Mouse (Mus musculus): Measurements from ENCODE around the gene Uqcr10. TPM values are rescaled to one million over a fixed set of nuclear protein-coding genes. Genes with fewer than 3 reads are reported as not detected.

The Uqcr10 gene
- total RNA-seq, 1 experiment from 2014 or later: 23.9 TPM

- ATAC-seq (replicated peaks in 1 of 2; ENCODE audit: insufficient read depth in 1 of 2, low FRiP score in 2 of 2, low TSS enrichment in 1 of 2, low read depth in 1 of 2, poor library complexity in 2 of 2, severe bottlenecking in 2 of 2): no peak
Observed at GRCm38 (mm10) chr11:4685510-4685909, 18.6 kb downstream of the Uqcr10 start.

GRCm38 (mm10) chr11:4685071-4685470 is 19.1 kb downstream of the Uqcr10 start:
- no peak for ATAC-seq (replicated peaks in 1 of 2; ENCODE audit: insufficient read depth in 1 of 2, low FRiP score in 2 of 2, low TSS enrichment in 1 of 2, low read depth in 1 of 2, poor library complexity in 2 of 2, severe bottlenecking in 2 of 2)

GRCm38 (mm10) chr11:4684186-4684585 is 20.0 kb downstream of the Uqcr10 start:
- no peak for ATAC-seq (replicated peaks in 1 of 2; ENCODE audit: insufficient read depth in 1 of 2, low FRiP score in 2 of 2, low TSS enrichment in 1 of 2, low read depth in 1 of 2, poor library complexity in 2 of 2, severe bottlenecking in 2 of 2)

GRCm38 (mm10) chr11:4683516-4683915 is 20.6 kb downstream of the Uqcr10 start:
- no peak for ATAC-seq (replicated peaks in 1 of 2; ENCODE audit: insufficient read depth in 1 of 2, low FRiP score in 2 of 2, low TSS enrichment in 1 of 2, low read depth in 1 of 2, poor library complexity in 2 of 2, severe bottlenecking in 2 of 2)

- no peak for ATAC-seq (replicated peaks in 1 of 2; ENCODE audit: insufficient read depth in 1 of 2, low FRiP score in 2 of 2, low TSS enrichment in 1 of 2, low read depth in 1 of 2, poor library complexity in 2 of 2, severe bottlenecking in 2 of 2)
Observed at GRCm38 (mm10) chr11:4680126-4680525, 24.0 kb downstream of the Uqcr10 start.

- no peak for ATAC-seq (replicated peaks in 1 of 2; ENCODE audit: insufficient read depth in 1 of 2, low FRiP score in 2 of 2, low TSS enrichment in 1 of 2, low read depth in 1 of 2, poor library complexity in 2 of 2, severe bottlenecking in 2 of 2)
Observed at GRCm38 (mm10) chr11:4679441-4679832, 24.7 kb downstream of the Uqcr10 start.

- no peak for ATAC-seq (replicated peaks in 1 of 2; ENCODE audit: insufficient read depth in 1 of 2, low FRiP score in 2 of 2, low TSS enrichment in 1 of 2, low read depth in 1 of 2, poor library complexity in 2 of 2, severe bottlenecking in 2 of 2)
Observed at GRCm38 (mm10) chr11:4678700-4679440, 25.3 kb downstream of the Uqcr10 start.

GRCm38 (mm10) chr11:4677250-4677872 is 26.8 kb downstream of the Uqcr10 start:
- peak in 1 of 2 experiments; percentile 29; a peak in 2 of 4 replicates for ATAC-seq (replicated peaks in 1 of 2; ENCODE audit: insufficient read depth in 1 of 2, low FRiP score in 2 of 2, low TSS enrichment in 1 of 2, low read depth in 1 of 2, poor library complexity in 2 of 2, severe bottlenecking in 2 of 2)

- no peak for ATAC-seq (replicated peaks in 1 of 2; ENCODE audit: insufficient read depth in 1 of 2, low FRiP score in 2 of 2, low TSS enrichment in 1 of 2, low read depth in 1 of 2, poor library complexity in 2 of 2, severe bottlenecking in 2 of 2)
Observed at GRCm38 (mm10) chr11:4675693-4676092, 28.4 kb downstream of the Uqcr10 start.

- no peak for ATAC-seq (replicated peaks in 1 of 2; ENCODE audit: insufficient read depth in 1 of 2, low FRiP score in 2 of 2, low TSS enrichment in 1 of 2, low read depth in 1 of 2, poor library complexity in 2 of 2, severe bottlenecking in 2 of 2)
Observed at GRCm38 (mm10) chr11:4675126-4675562, 29.0 kb downstream of the Uqcr10 start.

GRCm38 (mm10) chr11:4674593-4674992 is 29.5 kb downstream of the Uqcr10 start:
- ATAC-seq (replicated peaks in 1 of 2; ENCODE audit: insufficient read depth in 1 of 2, low FRiP score in 2 of 2, low TSS enrichment in 1 of 2, low read depth in 1 of 2, poor library complexity in 2 of 2, severe bottlenecking in 2 of 2): peak in 1 of 2 experiments; percentile 51; a peak in 2 of 4 replicates

- ATAC-seq (replicated peaks in 1 of 2; ENCODE audit: insufficient read depth in 1 of 2, low FRiP score in 2 of 2, low TSS enrichment in 1 of 2, low read depth in 1 of 2, poor library complexity in 2 of 2, severe bottlenecking in 2 of 2): no peak
Observed at GRCm38 (mm10) chr11:4671736-4672135, 32.4 kb downstream of the Uqcr10 start.

GRCm38 (mm10) chr11:4662496-4662878 is 41.7 kb downstream of the Uqcr10 start:
- ATAC-seq (replicated peaks in 1 of 2; ENCODE audit: insufficient read depth in 1 of 2, low FRiP score in 2 of 2, low TSS enrichment in 1 of 2, low read depth in 1 of 2, poor library complexity in 2 of 2, severe bottlenecking in 2 of 2): no peak

- no peak for ATAC-seq (replicated peaks in 1 of 2; ENCODE audit: insufficient read depth in 1 of 2, low FRiP score in 2 of 2, low TSS enrichment in 1 of 2, low read depth in 1 of 2, poor library complexity in 2 of 2, severe bottlenecking in 2 of 2)
Observed at GRCm38 (mm10) chr11:4661871-4662495, 42.2 kb downstream of the Uqcr10 start.

- peak; percentile 12 to 25; a peak in 1 of 4 replicates for ATAC-seq (replicated peaks in 1 of 2; ENCODE audit: insufficient read depth in 1 of 2, low FRiP score in 2 of 2, low TSS enrichment in 1 of 2, low read depth in 1 of 2, poor library complexity in 2 of 2, severe bottlenecking in 2 of 2)
Observed at GRCm38 (mm10) chr11:4661324-4661723, 42.8 kb downstream of the Uqcr10 start.

- no peak for ATAC-seq (replicated peaks in 1 of 2; ENCODE audit: insufficient read depth in 1 of 2, low FRiP score in 2 of 2, low TSS enrichment in 1 of 2, low read depth in 1 of 2, poor library complexity in 2 of 2, severe bottlenecking in 2 of 2)
Observed at GRCm38 (mm10) chr11:4660309-4661025, 43.7 kb downstream of the Uqcr10 start.

GRCm38 (mm10) chr11:4659818-4660217 is 44.3 kb downstream of the Uqcr10 start:
- no peak; a peak in 2 of 4 replicates for ATAC-seq (replicated peaks in 1 of 2; ENCODE audit: insufficient read depth in 1 of 2, low FRiP score in 2 of 2, low TSS enrichment in 1 of 2, low read depth in 1 of 2, poor library complexity in 2 of 2, severe bottlenecking in 2 of 2)

All from hematopoietic stem cell, adult 5-6 weeks (primary cell).